Mouse (Mus musculus): Measurements from ENCODE around the gene Atn1. TPM values are rescaled to one million over a fixed set of nuclear protein-coding genes. Genes with fewer than 3 reads are reported as not detected.
A peak's percentile ranks its signal among the peaks of the same experiment; 100 is the strongest.

Atn1 gene
- total RNA-seq, 2 experiments from 2014 or later = 1.2 to 25.7 TPM

DNA sequence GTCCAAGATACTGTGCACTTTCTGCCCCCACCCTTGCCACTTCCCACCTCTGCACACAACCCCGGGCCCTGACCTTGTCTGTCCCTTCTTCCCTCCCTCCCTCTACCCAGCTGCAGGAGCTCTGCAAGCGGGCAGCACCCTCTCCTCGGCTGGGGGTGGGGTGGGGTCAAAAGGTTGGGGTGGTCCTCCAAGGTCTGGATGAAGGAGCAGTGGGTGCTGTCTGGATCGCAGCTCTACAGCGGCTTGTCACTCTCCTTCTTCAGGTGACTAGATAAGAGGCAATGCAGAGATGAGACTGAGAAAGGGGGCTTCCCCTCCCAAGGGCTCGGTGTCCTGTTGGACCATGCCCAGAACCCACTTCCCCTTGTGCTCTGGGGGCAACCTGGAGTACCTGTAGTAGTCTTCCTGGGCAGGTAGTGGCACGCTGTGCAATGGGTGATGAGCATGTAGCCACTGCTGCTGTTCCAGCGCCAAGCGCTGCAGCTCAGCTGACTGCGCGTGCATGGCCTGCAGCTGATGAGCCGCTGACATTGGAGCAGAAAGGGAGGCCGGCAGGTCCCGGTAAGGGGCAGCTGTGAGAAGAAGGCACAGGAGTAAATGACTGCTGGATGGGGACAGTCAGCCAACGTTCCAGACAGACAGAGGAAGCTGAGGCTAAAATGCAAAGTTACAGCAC is 13.3 kb downstream of the Atn1 start:
- no peak for ATAC-seq (replicated peaks; ENCODE audit: poor library complexity)

DNA sequence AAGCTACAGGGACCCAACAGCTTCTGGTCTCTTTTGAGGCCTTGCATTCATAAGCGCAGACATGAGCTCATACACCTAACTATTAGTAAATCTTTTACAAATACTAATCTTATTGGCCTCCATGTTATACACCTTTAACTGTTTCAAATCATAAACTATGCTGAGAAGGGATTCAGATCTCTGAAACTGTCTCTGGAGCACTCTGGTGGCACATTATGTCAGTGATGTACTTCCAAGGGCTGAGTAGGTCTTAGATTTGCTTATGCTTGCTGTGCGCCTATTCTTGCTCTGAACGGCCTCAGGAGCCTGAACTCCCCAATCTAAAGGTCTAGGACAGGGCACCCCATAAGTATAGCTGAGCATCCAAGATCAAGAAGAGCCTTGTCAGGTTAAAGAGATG is 14.5 kb downstream of the Atn1 start:
- ATAC-seq (replicated peaks; ENCODE audit: poor library complexity) = no peak

DNA sequence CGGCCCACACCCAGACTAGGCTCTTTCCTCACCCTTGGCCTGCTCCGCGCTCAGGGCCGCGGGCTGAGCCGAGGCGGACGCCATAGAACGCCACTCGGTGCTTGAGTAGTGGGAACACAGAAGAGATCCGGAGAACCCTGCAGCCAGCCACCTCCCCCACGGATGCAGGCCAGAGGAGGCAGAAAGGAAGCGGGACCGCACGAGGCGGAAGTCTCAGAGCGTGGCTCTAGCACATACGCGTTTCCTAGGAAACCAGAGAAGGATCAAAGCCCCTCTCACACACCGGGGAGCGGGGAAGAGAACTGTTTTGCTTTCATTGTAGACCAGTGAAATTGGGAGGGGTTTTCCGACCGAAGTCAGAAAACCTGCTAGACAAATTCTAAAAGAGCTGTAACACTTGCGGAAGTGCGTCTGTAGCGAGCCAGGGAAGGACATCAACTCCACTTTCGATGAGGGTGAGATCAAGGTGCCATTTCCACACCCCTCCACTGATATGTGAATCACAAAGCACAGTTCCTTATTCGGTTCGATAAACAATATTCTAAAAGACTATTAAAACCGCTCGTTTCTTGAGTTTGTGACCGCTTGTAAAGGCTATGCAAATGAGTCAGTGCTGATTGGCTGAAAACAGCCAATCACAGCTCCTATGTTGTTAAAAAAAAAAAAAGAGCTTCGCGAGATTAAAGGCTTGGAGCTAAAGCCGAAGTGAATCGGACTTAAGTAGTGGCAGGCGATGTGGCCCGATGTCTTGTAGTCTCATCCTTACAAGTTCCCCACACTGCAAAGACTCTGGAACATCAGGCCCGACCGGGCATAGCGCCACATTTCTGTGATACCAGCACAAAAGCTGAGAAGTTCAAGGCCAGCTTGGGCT is 15.2 kb downstream of the Atn1 start, which contains the start of gene Grcc10:
Gene Grcc10, minus strand, starts transcription at position 487 of the 874 bp plus-strand sequence.
- ATAC-seq (replicated peaks; ENCODE audit: poor library complexity) = peak; percentile 57

DNA sequence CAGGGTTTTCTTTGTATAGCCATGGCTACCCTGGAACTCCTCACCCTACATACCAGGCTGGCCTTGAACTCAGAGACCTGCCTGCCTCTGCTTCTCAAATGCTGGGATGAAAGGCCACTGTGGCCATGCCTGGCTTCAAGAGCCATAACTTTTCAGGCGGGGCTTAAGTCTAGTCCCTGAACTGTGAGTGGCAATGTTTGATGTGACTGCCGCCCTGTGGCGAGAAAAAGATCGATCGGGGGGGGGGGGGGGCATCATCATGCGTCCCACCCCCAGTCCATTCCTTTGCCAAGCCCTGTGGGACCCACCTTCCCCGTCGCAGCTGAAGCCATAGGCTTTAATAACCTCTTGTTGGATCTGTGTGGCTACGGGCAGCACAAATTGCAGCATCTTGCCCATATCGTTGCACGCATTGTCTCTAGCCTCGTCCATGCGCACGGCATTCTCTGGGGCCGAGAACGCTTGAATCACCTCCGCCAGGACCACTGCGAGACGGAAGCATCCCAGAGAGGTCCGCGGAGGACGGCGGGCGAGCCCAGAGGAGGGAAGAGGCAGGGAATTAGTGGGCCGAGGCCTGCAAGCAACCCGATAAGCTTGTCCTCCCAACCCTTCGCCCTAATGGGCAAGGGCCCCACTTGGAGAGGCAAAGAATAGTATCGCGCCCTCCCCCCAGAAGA is 16.0 kb downstream of the Atn1 start:
- ATAC-seq (replicated peaks; ENCODE audit: poor library complexity) = peak; percentile 47

DNA sequence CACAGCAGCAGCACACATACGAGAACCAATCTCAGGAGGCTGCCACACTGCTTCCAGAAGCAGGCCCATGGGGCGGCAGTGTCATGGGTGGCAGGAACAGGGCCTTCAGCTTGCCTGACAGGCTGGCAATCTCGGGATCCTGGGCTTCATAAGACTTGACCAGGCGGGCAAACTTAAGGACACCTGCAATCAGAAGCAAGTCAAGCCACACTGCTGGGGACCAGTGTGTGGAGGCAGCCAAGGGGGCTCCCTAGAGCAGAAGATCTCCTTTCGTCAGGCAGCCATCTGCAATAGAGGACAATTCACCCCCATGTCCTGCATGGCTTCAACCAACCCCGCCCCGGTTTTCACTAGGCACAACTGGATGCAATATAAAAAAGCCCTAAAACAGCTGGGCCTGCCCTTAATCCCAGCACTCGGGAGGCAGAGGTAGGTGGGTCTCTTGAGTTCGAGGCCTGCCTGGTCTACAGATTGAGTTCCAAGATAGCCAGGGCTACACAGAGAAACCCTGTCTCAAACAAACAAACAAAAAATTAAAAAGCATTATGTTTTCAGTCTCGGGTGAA is 17.0 kb downstream of the Atn1 start:
- ATAC-seq (replicated peaks; ENCODE audit: poor library complexity) = no peak

DNA sequence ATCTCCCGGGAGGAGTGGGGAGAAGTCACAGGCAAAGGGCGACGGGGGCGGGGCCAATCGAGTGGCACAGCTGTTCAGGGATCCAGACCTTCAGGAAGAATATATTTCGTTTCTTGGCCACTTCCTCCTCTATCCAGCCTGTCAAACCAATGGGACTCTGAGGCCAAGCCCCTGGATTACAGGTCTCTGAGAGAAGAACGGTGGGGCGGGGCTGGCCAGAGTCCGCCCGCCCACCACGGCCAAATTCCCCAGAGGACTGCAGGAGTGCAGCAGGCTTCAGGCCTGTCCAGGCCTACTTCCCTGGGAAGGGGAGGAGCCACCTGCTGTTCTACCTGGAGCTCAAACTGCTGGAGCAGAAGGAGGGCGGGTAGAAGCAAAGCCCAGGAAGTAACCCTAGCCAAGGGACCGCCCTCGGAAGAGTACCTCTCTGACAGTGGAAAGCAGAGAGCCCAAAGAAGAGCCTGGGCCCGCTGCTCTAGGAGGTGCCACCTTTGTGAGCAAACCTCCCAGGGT is 17.8 kb downstream of the Atn1 start, which contains the start of gene Ptpn6:
Gene Ptpn6, minus strand, starts transcription at position 204 of the 513 bp plus-strand sequence.
- ATAC-seq (replicated peaks; ENCODE audit: poor library complexity) = peak; percentile 30

DNA sequence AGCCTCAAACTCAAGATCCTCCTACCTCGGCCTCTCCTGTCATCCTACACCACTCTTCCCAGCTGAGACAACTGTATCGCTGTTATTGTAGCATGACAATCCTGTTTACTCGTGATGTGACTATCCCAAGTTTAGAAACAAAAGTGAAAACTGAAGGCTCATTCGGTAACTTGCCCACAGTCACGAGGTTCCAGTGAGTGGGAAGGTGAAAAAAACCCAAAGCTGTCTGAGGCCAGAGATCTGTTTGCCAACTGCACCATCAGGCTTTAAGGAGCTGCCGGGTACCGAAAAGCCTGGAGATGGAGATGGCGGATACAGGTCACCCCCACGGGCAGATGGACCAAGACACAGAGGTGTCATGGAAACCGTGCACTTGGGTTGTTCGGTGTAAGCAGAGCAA is 19.3 kb downstream of the Atn1 start:
- no peak for ATAC-seq (replicated peaks; ENCODE audit: poor library complexity)

DNA sequence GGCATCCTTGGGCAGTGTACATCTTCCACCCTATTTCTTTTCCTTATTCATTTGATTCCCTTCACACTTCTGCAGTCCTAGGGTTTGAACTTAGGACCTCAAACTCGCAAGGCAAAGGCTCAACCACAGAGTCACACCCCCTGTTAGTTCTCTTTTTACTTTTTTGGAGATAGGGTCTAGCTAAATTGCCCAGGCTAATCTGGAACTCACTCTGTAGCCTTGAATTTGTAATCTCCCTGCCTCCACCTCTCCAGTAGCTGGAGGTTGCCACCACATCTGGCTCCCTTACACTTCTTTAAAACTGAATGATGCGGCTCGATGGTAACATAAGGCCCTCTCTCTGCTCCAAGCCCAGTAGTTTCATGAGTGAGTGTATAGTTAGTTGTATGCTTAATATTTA is 21.9 kb downstream of the Atn1 start:
- no peak for ATAC-seq (replicated peaks; ENCODE audit: poor library complexity)

DNA sequence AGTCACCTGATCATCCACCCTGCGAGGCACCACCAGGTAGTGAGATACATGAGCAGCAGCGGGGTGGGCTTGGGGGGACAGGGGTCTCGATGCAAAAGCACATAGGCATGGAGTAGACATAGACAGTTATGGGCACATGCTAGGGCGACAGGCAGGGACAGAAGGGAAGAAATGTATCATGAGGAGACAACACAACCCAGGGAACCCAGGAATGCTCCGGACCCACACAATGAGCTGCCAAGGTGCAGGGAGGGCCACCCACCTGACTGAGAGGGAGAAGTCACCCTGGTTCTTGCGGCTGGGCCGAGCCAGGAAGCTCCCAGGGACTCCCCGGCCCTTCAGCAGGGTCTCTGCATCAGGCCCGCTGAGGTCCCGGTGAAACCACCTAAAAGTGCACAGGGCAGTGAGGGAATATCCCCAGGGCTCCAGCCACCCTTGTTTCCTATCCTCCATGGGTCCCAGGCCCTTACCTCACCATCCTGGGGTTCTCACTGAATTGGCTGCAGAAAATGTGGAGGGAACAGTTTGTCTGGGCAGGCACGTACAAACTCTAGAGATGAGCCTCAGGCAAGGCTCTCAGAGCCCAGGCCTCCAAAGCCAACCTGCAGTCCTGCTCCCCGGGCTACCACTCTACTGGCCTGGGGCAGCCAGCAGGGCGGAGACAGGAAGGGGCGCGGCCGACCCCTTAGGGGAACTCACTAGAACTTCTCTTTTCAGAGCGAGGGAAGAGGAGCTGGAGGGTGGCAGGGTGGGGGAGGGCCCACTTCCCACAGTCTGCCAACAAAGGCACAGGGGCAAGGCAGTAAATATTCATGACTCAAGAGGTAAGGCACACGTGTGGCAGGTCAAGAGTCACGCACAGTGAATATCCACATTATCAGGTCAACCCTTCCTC is 23.6 kb downstream of the Atn1 start:
- peak; percentile 81 for ATAC-seq (replicated peaks; ENCODE audit: poor library complexity)

DNA sequence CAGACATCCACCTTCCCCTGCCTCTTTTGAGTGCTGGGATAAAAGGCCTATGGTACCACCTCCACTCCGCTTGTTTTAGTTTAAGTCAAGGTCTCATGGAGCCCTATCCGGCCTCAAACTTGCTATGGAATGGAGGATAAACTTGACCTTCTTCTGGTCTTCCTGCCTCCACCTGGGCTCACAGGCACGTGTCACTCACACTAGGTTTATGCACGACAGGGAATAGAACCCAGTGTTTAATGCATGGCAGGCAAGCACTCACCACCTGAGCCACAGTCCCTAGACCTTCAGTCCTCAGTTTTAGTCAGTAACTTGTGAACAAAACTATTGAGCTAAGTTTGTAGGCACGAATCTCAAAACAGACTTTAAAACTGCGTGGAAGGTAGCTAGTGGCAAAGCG is 25.3 kb downstream of the Atn1 start:
- ATAC-seq (replicated peaks; ENCODE audit: poor library complexity) = no peak

DNA sequence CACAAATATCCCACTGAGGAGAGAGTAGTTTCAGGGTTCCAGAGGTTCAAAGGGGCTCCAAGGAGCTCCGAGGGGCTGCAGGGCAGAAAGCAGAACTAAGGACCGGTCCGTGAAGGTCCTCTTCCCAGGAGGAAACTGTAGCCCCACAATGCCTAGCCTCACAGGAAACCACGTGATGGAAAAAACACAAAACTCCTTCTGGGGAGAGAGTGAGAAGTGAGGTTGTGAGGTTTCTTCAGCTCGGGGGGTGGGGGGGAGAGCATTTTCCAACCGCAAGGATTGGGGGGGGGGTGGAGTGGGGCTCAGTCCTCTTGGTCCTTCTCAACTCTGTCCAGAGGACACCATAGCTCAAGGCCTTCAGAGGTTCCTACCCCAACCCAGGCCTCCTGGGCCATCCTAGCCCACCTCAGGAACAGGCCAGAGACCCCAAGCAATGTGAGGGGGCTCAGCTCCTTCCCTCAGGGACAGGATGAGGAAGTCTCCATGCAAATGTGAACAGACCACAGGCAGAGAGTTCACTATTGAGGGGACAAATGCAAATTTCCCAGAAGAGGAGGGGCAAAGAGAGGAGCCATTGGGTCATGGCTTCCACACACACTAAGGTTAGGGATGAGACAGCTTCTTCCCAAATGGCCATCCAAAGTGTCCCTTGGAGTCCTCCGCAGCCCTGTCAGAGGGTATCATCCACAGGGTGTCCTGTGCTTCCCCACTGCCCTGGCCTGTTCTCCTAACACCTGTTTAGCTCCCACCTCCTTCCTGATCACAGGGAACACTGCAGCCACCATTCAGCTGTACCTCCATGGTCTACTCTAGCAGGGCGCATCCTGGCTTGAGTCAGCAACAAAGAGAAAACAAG is 26.2 kb downstream of the Atn1 start:
- peak; percentile 65 for ATAC-seq (replicated peaks; ENCODE audit: poor library complexity)

DNA sequence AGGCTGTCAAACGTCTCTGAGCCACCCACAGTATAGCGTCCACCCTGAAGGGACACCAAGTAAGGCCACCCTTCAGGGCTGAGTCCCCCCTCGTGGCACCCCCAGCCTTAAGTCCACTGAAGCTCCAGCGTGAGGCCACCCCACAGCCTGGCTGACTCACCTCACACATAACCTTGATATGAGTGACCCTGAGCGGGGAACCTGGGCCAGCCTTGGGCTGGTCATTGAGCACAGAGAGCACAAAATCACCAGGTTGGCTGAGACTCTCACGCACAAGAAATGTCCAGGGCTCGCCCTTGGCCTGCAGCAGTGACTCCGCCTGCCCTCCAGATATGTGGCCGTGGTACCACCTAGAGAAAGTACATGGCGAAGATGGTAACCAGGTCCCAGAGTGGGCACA is 27.7 kb downstream of the Atn1 start:
- no peak for ATAC-seq (replicated peaks; ENCODE audit: poor library complexity)

DNA sequence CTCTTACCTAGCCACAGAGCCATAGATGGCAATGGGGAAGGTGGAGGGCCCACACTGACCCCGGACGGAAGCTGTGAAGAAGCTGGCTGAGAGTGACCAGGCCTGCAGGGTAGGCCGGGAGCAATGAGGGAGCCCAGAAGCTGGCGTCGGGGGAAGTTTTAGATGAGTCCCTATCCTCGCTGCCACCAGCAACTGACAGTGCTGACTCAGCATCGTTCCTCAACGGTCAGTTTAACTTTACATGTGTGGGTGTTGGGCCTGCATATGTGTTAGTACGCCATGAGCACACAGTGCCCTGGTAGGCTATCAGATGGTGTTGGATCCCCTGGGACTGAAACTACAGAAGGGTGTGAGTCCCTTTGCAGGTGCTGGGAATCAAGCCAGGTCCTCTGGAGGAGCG is 31.9 kb downstream of the Atn1 start:
- ATAC-seq (replicated peaks; ENCODE audit: poor library complexity) = 0 out of 2 replicates have a peak, but pooled peaks have one; percentile 14

DNA sequence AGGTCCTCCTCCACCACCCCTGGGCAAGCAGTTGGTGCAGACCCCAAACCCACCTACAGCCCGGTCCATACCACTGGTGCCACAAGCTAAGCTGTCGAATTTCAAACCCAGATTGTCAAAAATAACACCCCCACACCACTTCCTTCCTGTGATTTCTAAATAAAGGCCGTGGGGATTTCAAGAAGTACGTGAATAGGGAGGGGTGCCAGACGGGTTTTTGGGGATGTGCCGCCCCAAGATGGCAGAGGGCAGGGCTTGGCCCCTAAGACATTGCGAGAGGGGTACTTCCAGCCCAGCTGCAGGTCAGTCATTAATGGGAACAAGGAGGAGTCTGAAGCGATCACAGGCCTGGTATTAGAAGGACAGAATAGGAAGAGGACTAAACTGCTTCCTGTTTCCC is 32.8 kb downstream of the Atn1 start:
- ATAC-seq (replicated peaks; ENCODE audit: poor library complexity) = peak; percentile 56

DNA sequence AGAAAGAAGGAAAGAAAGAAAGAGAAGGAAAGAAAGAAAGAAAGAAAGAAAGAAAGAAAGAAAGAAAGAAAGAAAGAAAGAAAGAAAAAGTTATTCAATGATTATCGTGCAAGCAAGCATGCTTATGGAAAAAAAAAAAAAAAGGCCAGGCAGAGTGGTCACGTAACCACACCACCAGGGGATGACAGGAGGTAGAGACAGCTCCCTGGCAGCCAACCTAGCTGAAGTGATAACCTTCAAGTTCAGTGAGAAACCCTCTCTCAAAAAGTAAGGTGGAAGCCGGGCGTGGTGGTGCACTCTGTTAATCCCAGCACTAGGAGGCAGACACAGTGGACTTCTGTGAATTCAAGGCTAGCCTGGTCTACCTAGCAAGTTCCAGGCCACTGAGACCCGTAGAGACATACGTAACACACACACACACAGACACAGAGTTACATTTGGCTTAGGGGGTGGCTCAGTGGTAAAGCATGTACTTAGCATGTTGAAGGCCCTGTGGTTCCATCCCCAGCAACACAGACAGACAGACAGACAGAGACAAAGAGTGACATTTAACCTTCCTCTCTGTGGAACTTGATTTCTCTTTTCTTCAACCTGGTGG is 33.3 kb downstream of the Atn1 start:
- ATAC-seq (replicated peaks; ENCODE audit: poor library complexity) = peak; percentile 7; the same call in 1 of the 2 replicates

DNA sequence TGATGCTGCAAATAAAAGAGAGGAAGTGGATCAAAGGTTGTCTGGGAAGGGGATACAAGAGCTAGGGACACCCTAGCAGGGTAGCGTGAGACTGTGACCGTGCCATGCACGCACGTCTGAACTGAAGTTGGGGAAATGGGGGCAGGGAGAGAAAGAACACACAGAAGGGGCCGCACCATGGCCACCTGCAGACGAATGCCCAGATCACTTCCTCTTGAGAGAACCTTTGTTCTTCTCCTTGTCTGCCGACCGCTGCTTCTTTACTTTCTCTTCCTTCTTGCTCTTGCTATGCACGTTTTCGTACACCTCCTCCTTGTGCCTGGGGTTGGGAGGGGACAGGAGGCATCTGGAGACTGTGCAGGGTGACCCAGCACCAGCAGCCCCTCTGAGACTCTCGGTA is 35.4 kb downstream of the Atn1 start:
- peak; percentile 26 for ATAC-seq (replicated peaks; ENCODE audit: poor library complexity)

DNA sequence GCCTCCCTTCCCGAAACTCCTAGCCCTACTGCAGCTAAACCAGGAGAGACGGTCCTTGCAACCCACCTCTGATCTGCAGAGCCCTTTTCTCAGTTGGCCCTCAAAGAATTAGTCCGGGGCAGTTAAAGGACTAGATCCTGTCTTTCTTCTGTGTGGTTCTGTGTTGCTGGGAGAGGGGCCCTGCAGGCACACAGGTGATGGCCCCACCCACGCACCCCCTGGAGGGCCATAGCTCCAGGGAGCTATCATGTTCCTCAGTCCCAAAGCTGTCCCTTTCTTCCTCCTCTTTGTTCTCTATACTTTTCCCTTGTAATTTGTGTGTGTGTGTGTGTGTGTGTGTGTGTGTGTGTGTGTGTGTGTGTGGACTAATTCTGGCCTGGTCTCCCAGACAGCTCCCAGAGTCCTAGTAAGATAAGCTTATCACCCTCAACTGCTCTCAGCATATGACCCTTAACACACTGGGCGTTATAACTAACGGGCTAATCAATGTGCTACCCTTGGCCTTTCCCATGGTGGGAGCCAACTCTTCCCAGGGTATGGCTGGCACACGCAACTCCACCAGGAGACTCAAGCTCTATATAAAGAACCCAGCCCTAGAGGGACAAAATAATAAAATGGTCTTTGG is 36.9 kb downstream of the Atn1 start:
- ATAC-seq (replicated peaks; ENCODE audit: poor library complexity) = peak; percentile 17

DNA sequence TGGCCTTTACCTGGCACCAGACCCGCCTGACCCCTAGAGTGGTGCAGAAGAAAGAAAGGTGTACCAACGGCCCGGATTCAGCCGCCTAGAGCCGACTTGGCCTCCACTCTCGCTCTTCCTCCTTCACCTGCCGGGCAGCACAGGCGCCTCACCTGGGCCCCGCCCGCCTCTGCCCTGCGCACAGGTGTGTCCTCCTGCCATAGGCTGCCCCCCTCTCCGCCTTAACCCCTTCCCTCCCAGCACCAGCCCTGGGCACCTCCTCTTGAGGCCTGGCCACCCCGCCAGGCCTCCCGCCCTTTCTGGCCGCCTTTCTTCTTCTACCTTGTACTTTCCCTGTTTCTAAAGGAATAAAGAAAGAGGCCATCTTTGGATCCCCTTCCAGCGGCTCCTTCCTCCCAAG is 37.6 kb downstream of the Atn1 start:
- no peak for ATAC-seq (replicated peaks; ENCODE audit: poor library complexity)

All from megakaryocyte progenitor cell, adult 5-6 weeks (primary cell).